Mouse (Mus musculus): ENCODE measurements around the gene Btn2a2. TPM values are rescaled to one million over a fixed set of nuclear protein-coding genes. Genes with fewer than 3 reads are reported as not detected.

Gene Btn2a2
- polyA plus RNA-seq, 1 experiment from 2014 or later: 0.32 TPM

- Histone ChIP-seq H3K4me1 (replicated peaks; ENCODE audit: control insufficient read depth, insufficient read depth, low read length) (peaks cover 14% of the 10 kb centered on the region), H3K9me3 (ENCODE audit: control insufficient read depth, low read length) (no peaks in the 10 kb centered on the region), H3K9ac (ENCODE audit: low read depth, low read length) (peak overlapping the region; percentile 76), H3K4me3 (ENCODE audit: low read depth, low read length) (peak overlapping the region; percentile 78), H3K27me3 (replicated peaks; ENCODE audit: control insufficient read depth, insufficient read depth, low read length) (no peaks in the 10 kb centered on the region), H3K27ac (ENCODE audit: low read depth, low read length) (peak overlapping the region; percentile 78), H3K36me3 (ENCODE audit: control insufficient read depth, insufficient read depth, low read length) (no peaks in the 10 kb centered on the region), H3K4me2 (peak overlapping the region; percentile 81)
- under 1% methylated on average over 25 of the region's 25 CpGs for WGBS
- peak; percentile 84 for DNase-seq (ENCODE audit: low spot score)
- ATAC-seq (replicated peaks; ENCODE audit: low FRiP score): peak; percentile 79
Measured at GRCm38 (mm10) chr13:23453362-23453862, 35.2 kb downstream of the Btn2a2 start.

GRCm38 (mm10) chr13:23450398-23450797, 38.3 kb downstream of the Btn2a2 start:
- Histone ChIP-seq H3K4me1 (replicated peaks; ENCODE audit: control insufficient read depth, insufficient read depth, low read length) (0 out of 2 replicates have a peak, but pooled peaks cover 5% of the 10 kb centered on the region), H3K9ac (ENCODE audit: low read depth, low read length) (peak overlapping the region; percentile 65), H3K4me2 (peak overlapping the region; percentile 78), H3K27me3 (replicated peaks; ENCODE audit: control insufficient read depth, insufficient read depth, low read length) (no peaks in the 10 kb centered on the region), H3K9me3 (ENCODE audit: control insufficient read depth, low read length) (no peaks in the 10 kb centered on the region), H3K36me3 (ENCODE audit: control insufficient read depth, insufficient read depth, low read length) (no peaks in the 10 kb centered on the region), H3K27ac (ENCODE audit: low read depth, low read length) (peak overlapping the region; percentile 80; the same call in 1 of the 2 replicates), H3K4me3 (ENCODE audit: low read depth, low read length) (peak overlapping the region; percentile 55)
- WGBS: under 1% methylated on average over 15 of the region's 15 CpGs
- ATAC-seq (replicated peaks; ENCODE audit: low FRiP score) (peak; percentile 40), DNase-seq (ENCODE audit: low spot score) (peak; percentile 86)

- H3K27ac ChIP-seq (ENCODE audit: low read depth, low read length): peak overlapping the region; percentile 80
- H3K4me3 ChIP-seq (ENCODE audit: low read depth, low read length): peak overlapping the region; percentile 55
- H3K9ac ChIP-seq (ENCODE audit: low read depth, low read length): peak overlapping the region; percentile 65
- under 1% methylated on average over 24 of the region's 24 CpGs for WGBS
- no peaks in the 10 kb centered on the region for H3K36me3 ChIP-seq (ENCODE audit: control insufficient read depth, insufficient read depth, low read length)
- H3K4me2 ChIP-seq: peak overlapping the region; percentile 78
- no peaks in the 10 kb centered on the region for H3K9me3 ChIP-seq (ENCODE audit: control insufficient read depth, low read length)
- peaks cover 9% of the 10 kb centered on the region; the same call in 1 of the 2 replicates for H3K4me1 ChIP-seq (replicated peaks; ENCODE audit: control insufficient read depth, insufficient read depth, low read length)
- peak; percentile 84 for DNase-seq (ENCODE audit: low spot score)
- no peaks in the 10 kb centered on the region for H3K27me3 ChIP-seq (replicated peaks; ENCODE audit: control insufficient read depth, insufficient read depth, low read length)
- ATAC-seq (replicated peaks; ENCODE audit: low FRiP score): peak; percentile 32
Measured at GRCm38 (mm10) chr13:23449235-23450095, 39.2 kb downstream of the Btn2a2 start.

GRCm38 (mm10) chr13:23448758-23449157, 39.9 kb downstream of the Btn2a2 start:
- no peaks in the 10 kb centered on the region for H3K9me3 ChIP-seq (ENCODE audit: control insufficient read depth, low read length)
- 33% methylated on average over 3 of the region's 3 CpGs for WGBS
- peaks cover 10% of the 10 kb centered on the region; the same call in 1 of the 2 replicates for H3K4me1 ChIP-seq (replicated peaks; ENCODE audit: control insufficient read depth, insufficient read depth, low read length)
- peak overlapping the region; percentile 55 for H3K4me3 ChIP-seq (ENCODE audit: low read depth, low read length)
- H3K27ac ChIP-seq (ENCODE audit: low read depth, low read length): peak overlapping the region; percentile 80
- peak overlapping the region; percentile 78 for H3K4me2 ChIP-seq
- H3K9ac ChIP-seq (ENCODE audit: low read depth, low read length): peak overlapping the region; percentile 65
- DNase-seq (ENCODE audit: low spot score) (no peak), ATAC-seq (replicated peaks; ENCODE audit: low FRiP score) (no peak)
- H3K27me3 ChIP-seq (replicated peaks; ENCODE audit: control insufficient read depth, insufficient read depth, low read length): no peaks in the 10 kb centered on the region
- H3K36me3 ChIP-seq (ENCODE audit: control insufficient read depth, insufficient read depth, low read length): no peaks in the 10 kb centered on the region

- H3K36me3 ChIP-seq (ENCODE audit: control insufficient read depth, insufficient read depth, low read length): no peaks in the 10 kb centered on the region
- peak overlapping the region; percentile 51 for H3K27ac ChIP-seq (ENCODE audit: low read depth, low read length)
- peak overlapping the region; percentile 79 for H3K4me3 ChIP-seq (ENCODE audit: low read depth, low read length)
- no peaks in the 10 kb centered on the region for H3K9me3 ChIP-seq (ENCODE audit: control insufficient read depth, low read length)
- H3K4me2 ChIP-seq: peak overlapping the region; percentile 78
- H3K4me1 ChIP-seq (replicated peaks; ENCODE audit: control insufficient read depth, insufficient read depth, low read length): peaks cover 10% of the 10 kb centered on the region; the same call in 1 of the 2 replicates
- ATAC-seq (replicated peaks; ENCODE audit: low FRiP score) (peak; percentile 54), DNase-seq (ENCODE audit: low spot score) (peak; percentile 85)
- peak overlapping the region; percentile 49 for H3K9ac ChIP-seq (ENCODE audit: low read depth, low read length)
- under 1% methylated on average over 16 of the region's 16 CpGs for WGBS
- no peaks in the 10 kb centered on the region for H3K27me3 ChIP-seq (replicated peaks; ENCODE audit: control insufficient read depth, insufficient read depth, low read length)
Measured at GRCm38 (mm10) chr13:23446498-23446952, 42.1 kb downstream of the Btn2a2 start.

GRCm38 (mm10) chr13:23445561-23446320, 42.9 kb downstream of the Btn2a2 start:
- Histone ChIP-seq H3K9me3 (ENCODE audit: control insufficient read depth, low read length) (no peaks in the 10 kb centered on the region), H3K9ac (ENCODE audit: low read depth, low read length) (peak overlapping the region; percentile 90), H3K4me3 (ENCODE audit: low read depth, low read length) (peak overlapping the region; percentile 79), H3K36me3 (ENCODE audit: control insufficient read depth, insufficient read depth, low read length) (no peaks in the 10 kb centered on the region), H3K27ac (ENCODE audit: low read depth, low read length) (peak overlapping the region; percentile 93), H3K4me2 (peak overlapping the region; percentile 78), H3K4me1 (replicated peaks; ENCODE audit: control insufficient read depth, insufficient read depth, low read length) (peaks cover 7% of the 10 kb centered on the region; the same call in 1 of the 2 replicates), H3K27me3 (replicated peaks; ENCODE audit: control insufficient read depth, insufficient read depth, low read length) (no peaks in the 10 kb centered on the region)
- WGBS: under 1% methylated on average over 55 of the region's 55 CpGs
- DNase-seq (ENCODE audit: low spot score) (peak; percentile 88), ATAC-seq (replicated peaks; ENCODE audit: low FRiP score) (peak; percentile 87)

- DNase-seq (ENCODE audit: low spot score): no peak
- H3K4me2 ChIP-seq: peak overlapping the region; percentile 78
- peak overlapping the region; percentile 90 for H3K9ac ChIP-seq (ENCODE audit: low read depth, low read length)
- no peaks in the 10 kb centered on the region for H3K9me3 ChIP-seq (ENCODE audit: control insufficient read depth, low read length)
- H3K36me3 ChIP-seq (ENCODE audit: control insufficient read depth, insufficient read depth, low read length): no peaks in the 10 kb centered on the region
- H3K4me1 ChIP-seq (replicated peaks; ENCODE audit: control insufficient read depth, insufficient read depth, low read length): peaks cover 7% of the 10 kb centered on the region; the same call in 1 of the 2 replicates
- H3K27ac ChIP-seq (ENCODE audit: low read depth, low read length): peak overlapping the region; percentile 93
- WGBS: 4% methylated on average over 10 of the region's 10 CpGs
- H3K27me3 ChIP-seq (replicated peaks; ENCODE audit: control insufficient read depth, insufficient read depth, low read length): no peaks in the 10 kb centered on the region
- H3K4me3 ChIP-seq (ENCODE audit: low read depth, low read length): peak overlapping the region; percentile 79
- no peak for ATAC-seq (replicated peaks; ENCODE audit: low FRiP score)
Measured at GRCm38 (mm10) chr13:23445156-23445555, 43.5 kb downstream of the Btn2a2 start.

- Histone ChIP-seq H3K27me3 (replicated peaks; ENCODE audit: control insufficient read depth, insufficient read depth, low read length) (no peaks in the 10 kb centered on the region), H3K27ac (ENCODE audit: low read depth, low read length) (peak overlapping the region; percentile 47), H3K9ac (ENCODE audit: low read depth, low read length) (no peak overlapping the region), H3K4me3 (ENCODE audit: low read depth, low read length) (peak overlapping the region; percentile 7), H3K4me1 (replicated peaks; ENCODE audit: control insufficient read depth, insufficient read depth, low read length) (peaks cover 7% of the 10 kb centered on the region; the same call in 1 of the 2 replicates), H3K4me2 (peak overlapping the region; percentile 78), H3K9me3 (ENCODE audit: control insufficient read depth, low read length) (no peaks in the 10 kb centered on the region), H3K36me3 (ENCODE audit: control insufficient read depth, insufficient read depth, low read length) (no peaks in the 10 kb centered on the region)
- no peak for DNase-seq (ENCODE audit: low spot score)
- 41% methylated on average over 5 of the region's 5 CpGs for WGBS
- no peak for ATAC-seq (replicated peaks; ENCODE audit: low FRiP score)
Measured at GRCm38 (mm10) chr13:23444451-23444850, 44.2 kb downstream of the Btn2a2 start.

Measured in liver, embryonic 11.5 days (tissue).